In genomic region chr11:58102581-58103343, GRCm38 (mm10) we compare ENCODE assay signal across 8 mouse cellular contexts. TPM values are rescaled to one million over a fixed set of nuclear protein-coding genes. Genes with fewer than 3 reads are reported as not detected.
DNase-seq lines count a peak whose midpoint lies in the region; ATAC-seq and TF ChIP-seq lines count a peak whose summit lies in the region.

No protein-coding gene starts in this region.

- H3K79me2 ChIP-seq in liver, adult 2 months (ENCODE audit: control insufficient read depth, insufficient read depth, low read length): peaks cover 13% of the 10 kb centered on the region; the same call in 1 of the 2 replicates

- no peak for ATAC-seq in embryonic facial prominence, embryonic 15.5 days (ENCODE audit: insufficient number of reproducible peaks, low FRiP score, low TSS enrichment, low read depth)
- no peak for ATAC-seq in intestine, postnatal 0 days

- peak overlapping the region; percentile 76 for H3K27ac ChIP-seq in liver, adult 2 months (replicated peaks; ENCODE audit: insufficient read depth, low read depth, low read length)
- peak overlapping the region; percentile 77 for H3K27ac ChIP-seq in embryonic facial prominence, embryonic 15.5 days (replicated peaks)
- H3K27ac ChIP-seq in intestine, postnatal 0 days (ENCODE audit: low read depth, low read length): no peak overlapping the region

- no peak for DNase-seq in liver, adult 2 months (ENCODE audit: extremely low read depth, low read depth, low spot score)
- no peak for DNase-seq in liver
- DNase-seq in splenic B cell, adult 2 months (ENCODE audit: low read depth, low spot score): peak; percentile 88
- DNase-seq in adrenal gland, adult 8-10 months: no peak
- DNase-seq in layer of hippocampus, postnatal 25 days (ENCODE audit: extremely low spot score in 1 of 2, low spot score in 1 of 2): no peak
- no peak for DNase-seq in cerebellum, postnatal 14 days

- H3K9ac ChIP-seq in liver, adult 2 months (ENCODE audit: low read depth, low read length): no peak overlapping the region
- H3K9ac ChIP-seq in embryonic facial prominence, embryonic 15.5 days: no peak overlapping the region
- H3K9ac ChIP-seq in intestine, postnatal 0 days (ENCODE audit: low read depth, low read length): no peak overlapping the region

- H3K9me3 ChIP-seq in embryonic facial prominence, embryonic 15.5 days (replicated peaks): no peaks in the 10 kb centered on the region
- H3K9me3 ChIP-seq in intestine, postnatal 0 days (ENCODE audit: control insufficient read depth): no peaks in the 10 kb centered on the region

- H3K27me3 ChIP-seq in liver, adult 2 months (ENCODE audit: control insufficient read depth, insufficient read depth, low read length): no peaks in the 10 kb centered on the region
- no peaks in the 10 kb centered on the region for H3K27me3 ChIP-seq in embryonic facial prominence, embryonic 15.5 days
- no peaks in the 10 kb centered on the region for H3K27me3 ChIP-seq in intestine, postnatal 0 days (replicated peaks; ENCODE audit: control insufficient read depth, insufficient read depth, low read length)
- H3K27me3 ChIP-seq in splenic B cell, adult 2 months (ENCODE audit: control insufficient read depth, insufficient read depth, low read length, poor library complexity, severe bottlenecking): no peaks in the 10 kb centered on the region

- H3K36me3 ChIP-seq in liver, adult 2 months (ENCODE audit: control insufficient read depth, insufficient read depth, low read length): no peaks in the 10 kb centered on the region
- no peaks in the 10 kb centered on the region for H3K36me3 ChIP-seq in embryonic facial prominence, embryonic 15.5 days
- no peaks in the 10 kb centered on the region for H3K36me3 ChIP-seq in intestine, postnatal 0 days (ENCODE audit: control insufficient read depth, insufficient read depth)
- H3K36me3 ChIP-seq in splenic B cell, adult 2 months (ENCODE audit: control insufficient read depth, insufficient read depth, low read length, poor library complexity, severe bottlenecking): no peaks in the 10 kb centered on the region; the same call in 1 of the 2 replicates

- no peak for TF ChIP-seq POLR2A in liver, adult 2 months (IDR thresholded peaks at IDR 0.05; ENCODE audit: extremely low read depth, insufficient read depth, low read length)

- H3K4me1 ChIP-seq in liver, adult 2 months (ENCODE audit: control insufficient read depth, insufficient read depth, low read length): peaks cover 26% of the 10 kb centered on the region
- H3K4me1 ChIP-seq in embryonic facial prominence, embryonic 15.5 days: peaks cover 28% of the 10 kb centered on the region
- peaks cover 3% of the 10 kb centered on the region; the same call in 1 of the 2 replicates for H3K4me1 ChIP-seq in intestine, postnatal 0 days (replicated peaks; ENCODE audit: control insufficient read depth, insufficient read depth, low read length)

- no peak overlapping the region for H3K4me3 ChIP-seq in liver, adult 2 months (ENCODE audit: insufficient read depth, low read depth, low read length)
- peak overlapping the region; percentile 91 for H3K4me3 ChIP-seq in embryonic facial prominence, embryonic 15.5 days (replicated peaks)
- no peak overlapping the region for H3K4me3 ChIP-seq in intestine, postnatal 0 days (ENCODE audit: low read depth, low read length)

- no peak for TF ChIP-seq CTCF in liver, adult 2 months (IDR thresholded peaks at IDR 0.05; ENCODE audit: low read depth, low read length)
- no peak for TF ChIP-seq CTCF in intestine, postnatal 0 days (IDR thresholded peaks at IDR 0.05; ENCODE audit: low read depth)

- 88% methylated on average over 9 of the region's 9 CpGs for WGBS in liver, adult 2 months
- 83% methylated on average over 9 of the region's 9 CpGs for WGBS in embryonic facial prominence, embryonic 15.5 days
- WGBS in intestine, postnatal 0 days: 85% methylated on average over 9 of the region's 9 CpGs

- peak overlapping the region; percentile 67; the same call in 1 of the 2 replicates for H3K4me2 ChIP-seq in embryonic facial prominence, embryonic 15.5 days (replicated peaks)
- H3K4me2 ChIP-seq in intestine, postnatal 0 days (replicated peaks; ENCODE audit: low read depth): peak overlapping the region; percentile 77; the same call in 1 of the 2 replicates

RNA-seq across cellular contexts. Expression of gene Cnot8, which starts 1.2 kb away (rescaled TPM):
- 48.0 and 49.1 TPM in 2 replicates for total RNA-seq in liver, adult 2 months (2014; rRNA removed)
- 40.2 and 49.0 TPM in 2 replicates for polyA plus RNA-seq in liver, adult 2 months (2012; rRNA removed)
- polyA plus RNA-seq in embryonic facial prominence, embryonic 15.5 days (2015; fragmentation: Nextera tagmentation; extraction: Ambion mirVana): 96.3 and 97.5 TPM in 2 replicates
- polyA plus RNA-seq in intestine, postnatal 0 days (2015; fragmentation: Nextera tagmentation; extraction: Ambion mirVana): 43.2 and 46.2 TPM in 2 replicates
- 10 to 100 TPM; 55.0 to 59.3 (median 56.6) TPM for total RNA-seq in adrenal gland, adult 8-10 months (2022)
- 10 to 100 TPM; 52.7 to 54.5 TPM for total RNA-seq in layer of hippocampus, postnatal 25 days (2021)

RNA-seq across cellular contexts. Expression of gene Gm12248, which starts 9.8 kb away (rescaled TPM):
- total RNA-seq in liver, adult 2 months (2014; rRNA removed): not detected in 2 replicates
- 1.7 TPM in 2 replicates for polyA plus RNA-seq in liver, adult 2 months (2012; rRNA removed)
- 0.14 TPM in 1 of 2 replicates, not detected in the other for polyA plus RNA-seq in embryonic facial prominence, embryonic 15.5 days (2015; fragmentation: Nextera tagmentation; extraction: Ambion mirVana)
- not detected in 2 replicates for polyA plus RNA-seq in intestine, postnatal 0 days (2015; fragmentation: Nextera tagmentation; extraction: Ambion mirVana)
- 1 to 10 TPM in 1 of 4 experiments, not detected in 3; 3.1 TPM for total RNA-seq in adrenal gland, adult 8-10 months (2022)
- total RNA-seq in layer of hippocampus, postnatal 25 days (2021): not detected
